Mouse (Mus musculus) stomach, embryonic 14.5 days (tissue): ENCODE results near the gene Gm45521. TPM values are rescaled to one million over a fixed set of nuclear protein-coding genes. Genes with fewer than 3 reads are reported as not detected.

Experiments
- ATAC-seq: fragments of 200-750 bp; cut with Nextera tagmentation; 2 replicates; pipeline ENCODE4 v1.8.0; 2017; ENCODE audit warnings: low read depth, moderate TSS enrichment; ENCODE audit not compliant: insufficient number of reproducible peaks, insufficient read depth, low FRiP score
- H3K27ac ChIP-seq: fragments of 300-500 bp; sonication (generic); 2 replicates; pipeline ENCODE4 v1.5.1; 2014; ENCODE audit warnings: mild to moderate bottlenecking, low read length, moderate library complexity, mixed read lengths
- H3K27me3 ChIP-seq: fragments of 300-500 bp; sonication (generic); 2 replicates; pipeline ENCODE4 v1.6.1; 2014; ENCODE audit warnings: low read length, control low read depth, mixed read lengths; ENCODE audit not compliant: control insufficient read depth, insufficient read depth
- H3K36me3 ChIP-seq: fragments of 300-500 bp; sonication (generic); 2 replicates; pipeline ENCODE4 v1.6.1; 2014; ENCODE audit warnings: mild to moderate bottlenecking, control low read depth, low read length, moderate library complexity, mixed read lengths; ENCODE audit not compliant: control insufficient read depth, insufficient read depth
- H3K4me1 ChIP-seq: fragments of 300-500 bp; sonication (generic); 2 replicates; pipeline ENCODE4 v1.6.1; 2014; ENCODE audit warnings: low read length, control low read depth, mixed read lengths; ENCODE audit not compliant: control insufficient read depth, insufficient read depth
- H3K4me2 ChIP-seq: fragments of 300-500 bp; sonication (generic); replicated peaks from 2 replicates; pipeline ENCODE4 v1.6.1; 2014; ENCODE audit warnings: low read depth, low read length, control low read depth
- H3K4me3 ChIP-seq: fragments of 300-500 bp; sonication (generic); 2 replicates; pipeline ENCODE4 v1.5.1; 2014; ENCODE audit warnings: low read depth, low read length, control low read depth
- H3K9ac ChIP-seq: fragments of 300-500 bp; sonication (generic); replicated peaks from 2 replicates; pipeline ENCODE4 v1.6.1; 2014; ENCODE audit warnings: low read depth, mild to moderate bottlenecking, control low read depth, low read length, moderate library complexity, mixed read lengths
- H3K9me3 ChIP-seq: fragments of 300-500 bp; sonication (generic); 2 replicates; pipeline ENCODE4 v1.6.1; 2016; ENCODE audit warnings: low read depth, low read length, control low read depth; ENCODE audit not compliant: control insufficient read depth
- WGBS: fragments of 180-500 bp; shearing (Covaris S2); extraction: QIAGEN DNeasy Blood & Tissue Kit; methylation state at CpG from one replicate; pipeline ENCODE4 v1.1.7; 2014; 5-methylcytosine and 5-hydroxymethylcytosine counted together
- polyA plus RNA-seq: library from polyadenylated mRNA; unstranded; fragments of >200 nt; fragmentation: Nextera tagmentation; extraction: Ambion mirVana; gene quantifications from 2 replicates; pipeline ENCODE4 v1.2.1, GENCODE M21; 2014

Gm45521 gene
- not detected in 2 replicates for polyA plus RNA-seq

DNA sequence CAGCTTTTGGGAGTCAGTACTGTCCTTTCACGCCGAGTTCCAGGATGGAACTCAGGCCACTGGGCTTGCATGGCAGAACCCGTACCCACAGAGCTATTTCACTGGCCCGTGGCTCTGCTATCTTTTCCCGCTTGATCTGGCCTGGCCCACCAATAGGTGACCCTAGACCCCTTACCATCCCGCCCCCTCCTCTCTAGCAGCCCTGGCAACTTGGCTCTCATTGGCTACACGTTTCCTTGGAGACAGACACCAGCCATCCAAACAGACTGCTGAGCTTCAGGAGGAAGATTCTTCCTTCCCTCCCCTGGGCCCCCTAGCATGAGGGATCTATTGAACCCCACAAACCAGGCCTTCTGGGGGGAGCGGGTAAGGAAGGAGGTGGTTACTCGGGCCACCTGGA is at the start of gene Gm45521:
Gm45521 (plus strand) TSS at position 240 of the 400 bp plus-strand sequence.
- Histone ChIP-seq H3K4me3 (no peak within 1 kb of the TSS), H3K4me1 (peaks cover 23% of the 10 kb centered on the region; the same call in 1 of the 2 replicates), H3K4me2 (no peak within 1 kb of the TSS), H3K36me3 (no peaks in the 10 kb centered on the region), H3K9ac (no peak within 1 kb of the TSS), H3K27me3 (no peaks in the 10 kb centered on the region), H3K27ac (no peak within 1 kb of the TSS), H3K9me3 (no peaks in the 10 kb centered on the region)
- WGBS = 49% methylated on average over 9 of the region's 9 CpGs
- ATAC-seq = no peak

- Histone ChIP-seq H3K4me3 (no peak overlapping the region), H3K4me2 (no peak overlapping the region), H3K36me3 (peaks cover 18% of the 10 kb centered on the region), H3K27ac (no peak overlapping the region), H3K9me3 (no peaks in the 10 kb centered on the region), H3K9ac (no peak overlapping the region), H3K27me3 (no peaks in the 10 kb centered on the region), H3K4me1 (no peaks in the 10 kb centered on the region)
- WGBS = 65% methylated on average over 10 of the region's 10 CpGs
- no peak for ATAC-seq
These were observed 47.6 kb upstream of the Gm45521 start for GRCm38 (mm10) chr14:7909472-7909871.

- Histone ChIP-seq H3K4me2 (no peak overlapping the region), H3K36me3 (peaks cover 17% of the 10 kb centered on the region), H3K9ac (no peak overlapping the region), H3K27me3 (no peaks in the 10 kb centered on the region), H3K27ac (no peak overlapping the region), H3K9me3 (no peaks in the 10 kb centered on the region), H3K4me1 (no peaks in the 10 kb centered on the region), H3K4me3 (no peak overlapping the region)
- ATAC-seq = no peak
- 53% methylated on average over 7 of the region's 7 CpGs for WGBS
These were observed 43.2 kb upstream of the Gm45521 start for GRCm38 (mm10) chr14:7913842-7914241.

- Histone ChIP-seq H3K4me1 (peaks cover under 1% of the 10 kb centered on the region; the same call in 1 of the 2 replicates), H3K4me2 (no peak overlapping the region), H3K36me3 (peaks cover 20% of the 10 kb centered on the region), H3K4me3 (no peak overlapping the region), H3K27me3 (no peaks in the 10 kb centered on the region), H3K9ac (no peak overlapping the region), H3K9me3 (no peaks in the 10 kb centered on the region), H3K27ac (no peak overlapping the region)
- ATAC-seq = no peak
- 49% methylated on average over 4 of the region's 4 CpGs for WGBS
These were observed 42.6 kb upstream of the Gm45521 start for GRCm38 (mm10) chr14:7914461-7914860.

GRCm38 (mm10) chr14:7918150-7918991 is 38.7 kb upstream of the Gm45521 start:
- whole genome bisulfite sequencing = 78% methylated on average over 6 of the region's 6 CpGs
- no peak overlapping the region for H3K4me3 ChIP-seq
- no peak overlapping the region for H3K4me2 ChIP-seq
- no peaks in the 10 kb centered on the region for H3K27me3 ChIP-seq
- H3K27ac ChIP-seq = no peak overlapping the region
- H3K36me3 ChIP-seq = peaks cover 22% of the 10 kb centered on the region
- H3K9ac ChIP-seq = no peak overlapping the region
- H3K4me1 ChIP-seq = peaks cover 11% of the 10 kb centered on the region; the same call in 1 of the 2 replicates
- no peak for ATAC-seq
- no peaks in the 10 kb centered on the region for H3K9me3 ChIP-seq

- Histone ChIP-seq H3K9me3 (no peaks in the 10 kb centered on the region), H3K4me2 (no peak overlapping the region), H3K4me3 (no peak overlapping the region), H3K9ac (no peak overlapping the region), H3K36me3 (peaks cover 31% of the 10 kb centered on the region), H3K27me3 (no peaks in the 10 kb centered on the region), H3K27ac (peak overlapping the region; percentile 48; the same call in 1 of the 2 replicates), H3K4me1 (peaks cover 11% of the 10 kb centered on the region; the same call in 1 of the 2 replicates)
- ATAC-seq = no peak
- WGBS = 89% methylated on average over 5 of the region's 5 CpGs
These were observed 37.8 kb upstream of the Gm45521 start for GRCm38 (mm10) chr14:7919309-7919708.

- ATAC-seq = peak; percentile 54; the same call in 1 of the 2 replicates
- Histone ChIP-seq H3K36me3 (peaks cover 35% of the 10 kb centered on the region), H3K9ac (no peak overlapping the region), H3K4me3 (no peak overlapping the region), H3K9me3 (no peaks in the 10 kb centered on the region), H3K4me2 (no peak overlapping the region), H3K27me3 (no peaks in the 10 kb centered on the region), H3K4me1 (peaks cover 11% of the 10 kb centered on the region; the same call in 1 of the 2 replicates), H3K27ac (peak overlapping the region; percentile 48; the same call in 1 of the 2 replicates)
- WGBS = 28% methylated on average over 4 of the region's 4 CpGs
These were observed 37.2 kb upstream of the Gm45521 start for GRCm38 (mm10) chr14:7919921-7920320.

GRCm38 (mm10) chr14:7921459-7921858 is 35.6 kb upstream of the Gm45521 start:
- H3K36me3 ChIP-seq = peaks cover 42% of the 10 kb centered on the region
- no peak overlapping the region for H3K4me2 ChIP-seq
- 86% methylated on average over 5 of the region's 5 CpGs for WGBS
- no peak overlapping the region for H3K4me3 ChIP-seq
- H3K27ac ChIP-seq = no peak overlapping the region
- no peaks in the 10 kb centered on the region for H3K9me3 ChIP-seq
- H3K27me3 ChIP-seq = no peaks in the 10 kb centered on the region
- H3K4me1 ChIP-seq = peaks cover 11% of the 10 kb centered on the region; the same call in 1 of the 2 replicates
- H3K9ac ChIP-seq = no peak overlapping the region
- ATAC-seq = no peak
